Mouse (Mus musculus) midbrain, postnatal 0 days (tissue): ENCODE results near the gene Ssbp4. TPM values are rescaled to one million over a fixed set of nuclear protein-coding genes. Genes with fewer than 3 reads are reported as not detected.
"Not testable (repeated sequence)": the region's sequence is repeated elsewhere in the genome, so short reads cannot be mapped to it uniquely, and the experiment has no call there.

Experiments used
- ATAC-seq: fragments of 200-750 bp; cut with Nextera tagmentation; 2 replicates; pipeline ENCODE4 v1.8.0; 2017; ENCODE audit warnings: moderate number of reproducible peaks, mild to moderate bottlenecking, moderate TSS enrichment, moderate library complexity; ENCODE audit not compliant: low FRiP score
- DNase-seq: peaks from one replicate; pipeline ENCODE4 v3.0.0-alpha.2; 2015; ENCODE audit warnings: low spot score
- H3K27ac ChIP-seq: fragments of 300-500 bp; sonication (generic); 2 replicates; pipeline ENCODE4 v1.5.1; 2014; ENCODE audit warnings: low read depth, mild to moderate bottlenecking, low read length, mixed read lengths
- H3K27me3 ChIP-seq: fragments of 300-500 bp; sonication (generic); 2 replicates; pipeline ENCODE4 v1.6.1; 2014; ENCODE audit warnings: low read length, control low read depth, mixed read lengths; ENCODE audit not compliant: insufficient read depth
- H3K36me3 ChIP-seq: fragments of 300-500 bp; sonication (generic); 2 replicates; pipeline ENCODE4 v1.6.1; 2014; ENCODE audit warnings: low read length, control low read depth, mixed read lengths; ENCODE audit not compliant: insufficient read depth
- H3K4me1 ChIP-seq: fragments of 300-500 bp; sonication (generic); 2 replicates; pipeline ENCODE4 v1.6.1; 2014; ENCODE audit warnings: mild to moderate bottlenecking, control low read depth, antibody characterized with exemption, low read length, mixed read lengths; ENCODE audit not compliant: insufficient read depth
- H3K4me2 ChIP-seq: fragments of 300-500 bp; sonication (generic); 2 replicates; pipeline ENCODE4 v1.6.1; 2014; ENCODE audit warnings: low read depth, mild to moderate bottlenecking, low read length, mixed read lengths; ENCODE audit not compliant: poor library complexity, severe bottlenecking
- H3K4me3 ChIP-seq: fragments of 300-500 bp; sonication (generic); 2 replicates; pipeline ENCODE4 v1.5.1; 2014; ENCODE audit warnings: low read depth, mild to moderate bottlenecking, low read length, moderate library complexity
- H3K9ac ChIP-seq: fragments of 300-500 bp; sonication (generic); replicated peaks from 2 replicates; pipeline ENCODE4 v1.6.1; 2014; ENCODE audit warnings: mild to moderate bottlenecking, low read length, moderate library complexity, mixed read lengths; ENCODE audit not compliant: poor library complexity, severe bottlenecking
- H3K9me3 ChIP-seq: fragments of 300-500 bp; sonication (generic); 2 replicates; pipeline ENCODE4 v1.6.1; 2016; ENCODE audit warnings: low read length, control low read depth
- CTCF ChIP-seq: IDR thresholded peaks from 2 replicates; pipeline ENCODE4 v1.5.1; 2016; ENCODE audit warnings: antibody characterized with exemption, mild to moderate bottlenecking
- WGBS: fragments of 180-500 bp; shearing (Covaris S2); extraction: QIAGEN DNeasy Blood & Tissue Kit; methylation state at CpG from one replicate; pipeline ENCODE4 v1.1.7; 2014; 5-methylcytosine and 5-hydroxymethylcytosine counted together
- polyA plus RNA-seq: library from polyadenylated mRNA; unstranded; fragments of >200 nt; fragmentation: Nextera tagmentation; extraction: Ambion mirVana; gene quantifications from 2 replicates; pipeline ENCODE4 v1.2.1, GENCODE M21; 2015
- total RNA-seq: library from RNA; depleted of rRNA; stranded (reverse); fragments of >200 nt; gene quantifications from 2 replicates; pipeline ENCODE4 v1.2.3, GENCODE M21; 2014

Ssbp4 gene
- total and polyA plus RNA-seq, 2 experiments from 2014 or later = 230 to 392 TPM

- no peak for TF ChIP-seq CTCF
- ATAC-seq (peak; percentile 53), DNase-seq (no peak)
- H3K4me3 ChIP-seq = peak overlapping the region; percentile 53
- 14% methylated on average over 71 of the region's 82 CpGs for WGBS
- no peaks in the 10 kb centered on the region for H3K27me3 ChIP-seq
- no peaks in the 10 kb centered on the region for H3K9me3 ChIP-seq
- peaks cover 15% of the 10 kb centered on the region; the same call in 1 of the 2 replicates for H3K4me1 ChIP-seq
- peak overlapping the region; percentile 74 for H3K9ac ChIP-seq
- H3K4me2 ChIP-seq = peak overlapping the region; percentile 89
- H3K36me3 ChIP-seq = peaks cover 25% of the 10 kb centered on the region
- peak overlapping the region; percentile 71 for H3K27ac ChIP-seq
Observed at GRCm38 (mm10) chr8:70594621-70595564, 13.8 kb downstream of the Ssbp4 start.

DNA sequence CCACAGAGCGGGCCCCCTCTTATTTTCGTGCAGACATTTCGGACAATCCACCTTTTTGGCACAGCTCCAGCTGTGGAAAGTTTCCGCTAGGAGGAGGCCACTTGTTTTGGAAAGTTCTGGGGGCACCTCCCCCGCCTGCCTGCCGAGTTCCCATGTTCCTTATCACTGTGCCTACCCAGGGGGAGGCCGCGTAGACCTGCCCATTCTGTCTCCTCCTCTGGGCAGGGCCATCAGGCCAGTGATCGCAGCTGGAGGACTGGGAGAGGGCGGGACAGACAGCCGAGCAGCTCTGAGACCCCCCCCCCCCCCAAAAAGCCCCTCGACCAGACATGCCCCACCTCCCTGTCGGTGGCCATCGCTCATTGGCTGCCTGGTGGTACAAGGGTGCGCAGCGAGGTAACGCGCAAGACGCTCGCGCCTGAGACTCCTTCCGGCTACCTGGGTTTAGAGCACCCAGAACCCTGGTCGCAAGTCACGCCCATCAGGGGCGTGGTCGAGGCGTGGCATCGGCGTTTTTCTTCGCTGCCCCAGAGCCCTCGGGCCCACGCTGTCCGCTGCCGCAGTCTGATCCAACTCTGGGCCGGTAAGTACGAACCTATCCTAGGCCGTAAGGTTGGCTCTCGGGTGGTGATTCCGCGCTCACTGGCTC is 14.6 kb downstream of the Ssbp4 start, which contains the start of gene Isyna1:
TSS of gene Isyna1 (plus strand) at position 413 of the 649 bp plus-strand sequence.
- Histone ChIP-seq H3K4me1 (0 out of 2 replicates have a peak, but pooled peaks cover 15% of the 10 kb centered on the region), H3K4me3 (peak within 1 kb of the TSS; percentile 53), H3K4me2 (peak within 1 kb of the TSS; percentile 89), H3K27me3 (no peaks in the 10 kb centered on the region), H3K9ac (peak within 1 kb of the TSS; percentile 74), H3K36me3 (peaks cover 32% of the 10 kb centered on the region), H3K9me3 (no peaks in the 10 kb centered on the region), H3K27ac (peak within 1 kb of the TSS; percentile 71)
- ATAC-seq (peak; percentile 79), DNase-seq (peak; percentile 91)
- TF ChIP-seq CTCF = no peak
- under 1% methylated on average over 39 of the region's 40 CpGs for WGBS

- Histone ChIP-seq H3K27me3 (no peaks in the 10 kb centered on the region), H3K27ac (no peak overlapping the region; the same call in 1 of the 2 replicates), H3K4me1 (0 out of 2 replicates have a peak, but pooled peaks cover 11% of the 10 kb centered on the region), H3K4me2 (peak overlapping the region; percentile 89; the same call in 1 of the 2 replicates), H3K4me3 (no peak overlapping the region), H3K36me3 (peaks cover 36% of the 10 kb centered on the region), H3K9me3 (no peaks in the 10 kb centered on the region), H3K9ac (no peak overlapping the region)
- 49% methylated on average over 8 of the region's 8 CpGs for WGBS
- ATAC-seq (no peak), DNase-seq (no peak)
- no peak for TF ChIP-seq CTCF
Observed at GRCm38 (mm10) chr8:70593173-70593572, 15.5 kb downstream of the Ssbp4 start.

DNA sequence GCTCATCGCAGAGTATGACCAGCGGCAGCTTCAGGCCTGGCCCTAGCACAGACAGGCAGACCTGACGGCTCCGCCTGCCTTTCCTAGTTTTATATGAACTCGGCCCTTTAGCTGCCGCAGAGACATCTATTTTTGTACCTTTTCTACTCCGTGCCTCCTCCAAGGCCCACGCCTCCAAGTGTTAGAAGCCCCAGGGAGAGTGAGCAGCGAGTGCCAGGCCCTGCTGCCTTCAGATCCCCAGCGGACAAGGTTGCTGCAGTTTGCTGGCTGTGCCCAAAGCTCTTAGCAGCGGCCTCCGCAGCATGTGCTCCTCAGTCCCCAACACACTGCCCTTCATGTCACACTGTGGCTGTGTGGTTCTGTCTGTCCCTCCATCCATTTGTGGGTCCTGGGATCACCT is 17.1 kb downstream of the Ssbp4 start:
- Histone ChIP-seq H3K4me3 (no peak overlapping the region), H3K4me1 (0 out of 2 replicates have a peak, but pooled peaks cover 3% of the 10 kb centered on the region), H3K9me3 (no peaks in the 10 kb centered on the region), H3K4me2 (no peak overlapping the region), H3K27me3 (no peaks in the 10 kb centered on the region), H3K9ac (no peak overlapping the region), H3K36me3 (peaks cover 29% of the 10 kb centered on the region), H3K27ac (no peak overlapping the region)
- DNase-seq = no peak
- 86% methylated on average over 12 of the region's 12 CpGs for WGBS
- ATAC-seq = no peak
- TF ChIP-seq CTCF = no peak

GRCm38 (mm10) chr8:70587955-70588354 is 20.7 kb downstream of the Ssbp4 start:
- H3K4me2 ChIP-seq, ATAC-seq, H3K9me3 ChIP-seq, H3K9ac ChIP-seq, DNase-seq, H3K4me3 ChIP-seq, H3K27ac ChIP-seq, H3K27me3 ChIP-seq, H3K4me1 ChIP-seq: not testable (repeated sequence)
- H3K36me3 ChIP-seq = peaks cover 52% of the 10 kb centered on the region
- WGBS = 92% methylated on average over 4 of the region's 4 CpGs

GRCm38 (mm10) chr8:70585258-70585652 is 23.4 kb downstream of the Ssbp4 start:
- TF ChIP-seq CTCF = peak; percentile 78
- Histone ChIP-seq H3K27me3 (no peaks in the 10 kb centered on the region), H3K36me3 (peaks cover 66% of the 10 kb centered on the region), H3K4me1 (no peaks in the 10 kb centered on the region), H3K9me3 (no peaks in the 10 kb centered on the region), H3K4me2 (no peak overlapping the region), H3K4me3 (no peak overlapping the region), H3K9ac (no peak overlapping the region), H3K27ac (no peak overlapping the region)
- 44% methylated on average over 7 of the region's 7 CpGs for WGBS
- DNase-seq = peak; percentile 45
- ATAC-seq = peak; percentile 69
